Mouse (Mus musculus) heart, postnatal 14 days (tissue): ENCODE results near the gene Mdn1. TPM values are rescaled to one million over a fixed set of nuclear protein-coding genes. Genes with fewer than 3 reads are reported as not detected.

Experiments
- DNase-seq, 2 experiments: peaks; one replicate each; pipeline ENCODE4 v3.0.0; 2021 to 2022
- intact Hi-C: fragments of 180-260 bp; cut with DNase I; formaldehyde crosslinking; loops from one replicate; pipeline ENCODE4 v1.15.1; 2025
- total RNA-seq, 2 experiments: library from RNA; stranded (reverse); gene quantifications; 2 replicates each; pipeline ENCODE4 v1.2.3; 2021

The Mdn1 gene
- total RNA-seq, 2 experiments from 2014 or later = 12.2 to 12.3 TPM

DNA sequence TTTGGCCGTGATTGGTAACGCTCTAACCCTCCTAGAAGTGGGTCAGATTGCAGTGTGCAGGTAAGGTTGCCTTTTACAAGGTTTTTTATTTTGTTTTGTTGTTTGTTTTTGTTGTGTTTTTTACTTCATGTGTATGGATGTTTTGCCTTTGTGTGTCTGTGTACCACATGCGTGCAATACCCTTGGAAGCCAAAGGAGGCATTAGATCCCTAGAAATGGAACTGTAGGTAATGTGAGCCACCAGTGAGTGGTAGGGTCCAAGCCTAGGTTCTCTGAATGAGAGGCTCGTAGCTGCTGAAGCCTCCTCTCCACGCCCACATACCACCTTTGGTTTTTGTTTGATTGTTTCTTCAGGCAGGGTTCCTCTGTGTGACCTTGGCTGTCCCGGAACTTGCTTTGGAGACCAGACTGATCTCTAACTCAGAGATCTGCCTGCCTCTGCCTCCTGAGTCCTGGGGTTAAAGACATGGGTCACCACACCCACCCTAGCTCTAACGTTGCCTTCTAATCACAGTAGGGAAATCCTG lies 113.4 kb downstream of the Mdn1 start:
- intact Hi-C loops = no loop called here
- DNase-seq = no peak

DNA sequence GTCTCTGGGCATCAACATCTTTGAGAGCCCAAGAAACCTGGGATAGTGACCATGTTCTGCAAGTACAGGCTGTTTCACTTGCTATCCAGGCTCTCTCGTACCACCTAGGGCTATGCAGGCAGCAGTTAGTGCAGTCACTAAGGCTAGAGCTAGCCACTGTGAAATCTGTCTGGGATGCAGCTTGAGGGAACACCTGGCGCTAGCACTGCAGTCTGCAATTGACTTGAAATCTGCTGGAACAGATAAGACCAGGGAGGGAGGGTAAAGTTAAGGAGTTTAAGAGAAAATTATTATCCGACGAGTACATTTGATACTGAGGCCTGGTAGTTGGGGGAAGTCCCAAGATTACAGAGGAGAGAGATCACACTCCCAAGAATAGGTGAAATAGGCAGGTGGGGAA lies 123.1 kb downstream of the Mdn1 start:
- intact Hi-C loops = no loop called here
- DNase-seq = no peak

DNA sequence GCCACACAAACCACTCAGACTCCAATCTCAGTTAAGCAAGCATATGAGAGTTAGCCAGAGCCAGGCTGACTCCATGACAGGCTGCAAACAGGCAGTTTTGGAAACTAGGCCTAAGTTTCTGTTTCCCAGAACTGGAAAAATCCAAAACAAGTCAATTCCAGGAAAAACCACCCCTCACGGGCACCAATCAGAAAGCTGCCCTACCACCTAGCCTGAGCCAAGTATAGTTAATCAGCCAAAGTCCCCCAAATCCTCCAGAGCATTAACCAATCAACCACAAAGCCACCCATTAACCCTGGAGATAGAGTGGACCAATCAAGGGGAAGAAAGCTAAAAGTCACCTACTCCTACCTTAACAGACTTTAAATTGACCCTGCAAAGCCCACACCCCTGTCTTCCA lies 130.2 kb downstream of the Mdn1 start:
- DNase-seq = no peak
- intact Hi-C loops = no loop called here

DNA sequence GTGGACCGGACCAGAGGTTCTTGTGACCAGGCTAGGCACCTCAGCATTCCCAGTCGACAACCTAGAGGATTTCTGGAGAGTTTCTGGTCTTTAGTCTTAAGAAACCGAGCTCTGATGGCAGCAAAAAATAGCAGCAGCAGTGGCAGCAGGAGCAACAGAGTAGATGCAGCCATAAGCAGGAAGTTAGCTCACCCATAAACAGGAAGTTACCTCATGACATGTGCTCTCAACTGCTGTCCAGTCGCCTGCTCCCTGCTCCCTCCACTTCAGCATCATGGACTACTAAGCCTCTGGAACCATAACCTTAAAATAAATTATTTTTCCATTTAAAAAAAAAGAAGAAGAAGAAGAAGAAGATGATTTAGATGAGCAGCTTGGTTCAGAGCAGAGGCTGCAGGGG lies 132.1 kb downstream of the Mdn1 start:
- intact Hi-C loops = no loop called here
- no peak for DNase-seq

DNA sequence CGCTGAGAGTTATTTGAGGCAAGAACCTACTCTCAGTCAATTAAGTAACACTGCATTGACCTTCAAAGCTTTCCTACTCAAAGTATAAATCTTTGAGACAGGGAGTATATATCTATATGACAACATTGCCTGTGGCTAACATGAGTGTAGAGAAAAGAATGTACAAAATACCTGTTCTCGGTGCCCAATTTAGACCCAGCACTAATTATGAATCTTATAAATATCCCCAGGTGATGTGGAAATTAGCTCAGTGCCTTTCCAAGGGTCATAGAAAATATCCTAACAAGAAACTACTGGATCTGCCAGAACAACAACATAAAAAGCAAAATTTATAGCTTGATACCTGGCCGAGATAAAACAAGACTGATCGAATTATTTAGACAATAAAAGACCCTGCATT lies 142.1 kb downstream of the Mdn1 start:
- no peak for DNase-seq
- intact Hi-C loops = no loop called here

DNA sequence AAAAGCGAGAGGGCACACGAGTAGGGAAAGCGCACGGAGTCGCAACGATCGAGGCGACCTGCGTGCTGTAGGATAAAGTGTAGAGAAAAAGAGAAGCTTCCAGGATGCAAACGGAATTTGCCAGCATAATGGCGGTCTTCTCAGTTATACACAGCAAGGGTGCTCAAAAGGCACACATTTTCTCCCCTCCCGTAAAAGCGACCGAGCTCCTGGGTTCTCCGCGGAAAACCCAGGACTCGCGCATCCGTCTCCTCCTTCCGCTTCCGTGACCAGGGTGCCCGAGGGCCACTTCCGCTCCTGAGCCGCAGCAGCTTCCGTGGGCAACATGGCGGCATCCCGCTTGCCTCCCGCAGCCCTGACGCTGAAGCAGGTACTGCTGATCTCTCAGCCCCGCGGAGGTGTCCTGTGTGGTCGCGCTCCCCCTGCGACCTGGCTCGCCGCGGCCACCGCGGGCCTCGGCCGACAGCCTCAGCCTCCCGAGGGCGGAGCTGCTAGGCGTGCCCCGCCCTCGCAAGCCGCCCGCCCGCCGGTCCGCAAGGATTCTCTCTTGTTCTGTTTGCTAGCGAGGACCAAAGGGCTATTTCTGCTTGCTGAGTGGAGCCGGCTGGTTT lies 143.2 kb downstream of the Mdn1 start, which contains the start of gene Lyrm2:
Gene Lyrm2, plus strand, starts transcription at position 288 of the 611 bp plus-strand sequence.
- peak; percentile 76 to 79 for DNase-seq
- intact Hi-C loops = loop anchor here (10.0 kb wide), 1 partner anchor 155 kb away; the partner anchor contains the start of gene Ankrd6

DNA sequence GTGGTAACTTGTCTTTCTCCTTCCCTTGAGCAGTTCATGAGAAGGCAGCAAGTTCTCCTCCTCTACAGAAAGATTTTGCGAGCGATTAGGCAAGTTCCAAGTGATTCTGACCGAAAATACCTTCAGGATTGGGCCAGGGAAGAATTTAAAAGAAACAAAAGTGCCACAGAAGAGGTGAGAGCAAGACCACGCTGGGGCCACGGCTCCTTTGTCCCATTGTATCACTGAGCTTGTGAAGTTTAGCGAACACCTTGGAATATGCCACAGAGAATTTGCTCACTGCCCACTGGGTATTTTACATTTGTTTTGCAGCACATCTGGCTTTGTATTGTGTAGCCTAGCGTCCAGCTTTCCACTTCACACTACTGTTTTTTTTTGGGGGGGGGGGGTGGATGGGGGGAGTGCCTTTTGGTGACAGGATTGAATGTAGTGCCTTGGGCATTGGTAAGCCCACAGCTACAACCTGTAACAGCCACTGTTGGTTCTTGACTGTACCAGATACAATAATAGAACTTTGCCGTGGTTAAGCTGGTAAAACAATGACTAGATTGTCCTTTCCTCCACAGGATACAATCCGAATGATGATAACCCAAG lies 143.8 kb downstream of the Mdn1 start:
- intact Hi-C loops = loop anchor here (10.0 kb wide), 1 partner anchor 154 kb away; the partner anchor contains the start of gene Ankrd6
- no peak for DNase-seq

DNA sequence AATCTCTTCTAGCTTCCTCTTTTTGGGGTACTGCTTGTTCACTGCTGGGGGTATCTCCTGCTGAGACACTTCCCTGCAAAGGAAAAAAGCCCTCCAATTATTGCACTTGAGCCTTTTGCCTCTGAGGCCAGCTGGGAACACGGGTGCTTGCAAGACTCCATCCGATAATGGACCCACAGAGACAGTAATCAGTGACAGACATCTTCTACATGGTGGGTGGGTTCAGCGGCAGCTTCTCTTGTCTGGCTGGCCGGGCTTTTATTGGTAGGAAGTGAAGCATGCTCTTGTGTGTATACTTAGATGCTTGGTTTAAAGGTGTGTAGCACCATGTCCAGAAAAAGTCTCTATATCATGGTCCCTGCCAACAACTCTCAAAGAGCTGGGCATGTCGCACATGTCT lies 160.6 kb downstream of the Mdn1 start:
- intact Hi-C loops = loop anchor here (5.0 kb wide), 1 partner anchor 65 kb away; no protein-coding TSS in a partner anchor
- DNase-seq = no peak

DNA sequence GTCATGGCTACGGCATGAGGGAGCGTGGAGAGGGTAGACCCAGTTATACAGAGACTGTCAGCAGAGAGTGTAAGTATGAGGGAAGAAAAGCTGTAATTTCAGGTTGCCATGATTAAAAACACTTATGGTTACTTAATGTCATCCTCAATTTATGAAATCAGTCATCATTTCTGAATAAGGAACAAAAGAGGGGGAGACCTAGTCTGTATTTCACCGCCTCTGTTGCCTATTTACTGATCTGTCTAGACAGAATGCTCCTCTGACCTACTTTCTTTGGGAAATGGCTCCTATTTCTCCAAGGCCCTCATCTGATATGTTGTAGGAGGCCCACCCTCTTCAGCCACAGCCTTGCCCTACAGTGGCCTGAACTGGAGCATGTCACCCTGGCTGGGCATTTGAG lies 163.8 kb downstream of the Mdn1 start:
- DNase-seq = no peak
- intact Hi-C loops = no loop called here

DNA sequence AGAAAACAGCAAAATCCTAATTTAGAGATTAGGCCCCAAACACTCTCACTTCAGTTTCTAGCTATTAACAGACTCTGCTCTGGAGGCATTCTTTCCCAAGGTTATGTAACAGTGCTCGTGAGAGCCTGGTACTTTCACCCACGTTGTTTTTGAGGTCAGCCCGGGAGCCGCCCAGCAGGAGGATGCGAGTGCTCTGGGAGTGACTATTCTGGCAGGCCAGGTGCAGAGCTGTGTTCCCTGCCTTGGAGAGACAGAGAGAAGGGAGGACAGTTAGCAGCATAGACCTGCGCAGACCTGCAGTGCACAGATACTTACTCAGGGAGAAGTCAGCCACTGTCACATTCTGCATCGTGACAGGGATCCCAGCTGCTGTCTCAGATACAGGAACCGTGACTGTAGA lies 167.3 kb downstream of the Mdn1 start:
- no peak for DNase-seq
- intact Hi-C loops = no loop called here

Other genes with a start within 250 kb of the Mdn1 start
- gene Gja10, start 54.4 kb upstream of the Mdn1 start, total RNA-seq = not detected
- gene Casp8ap2, start 41.7 kb upstream of the Mdn1 start, total RNA-seq = 1 to 10 TPM; 6.3 to 6.4 TPM
- gene Lyrm2, start 143.1 kb downstream of the Mdn1 start, total RNA-seq = 10 to 100 TPM; 32.6 to 37.6 TPM